Mouse (Mus musculus): ENCODE results near the gene Spty2d1. TPM values are rescaled to one million over a fixed set of nuclear protein-coding genes. Genes with fewer than 3 reads are reported as not detected.

Spty2d1 gene
- total and polyA plus RNA-seq, 2 experiments from 2014 or later = 7.7 to 8.7 TPM

GRCm38 (mm10) chr7:47052276-47052675 is 44.1 kb upstream of the Spty2d1 start:
- peak overlapping the region; percentile 70 for H3K4me2 ChIP-seq (ENCODE audit: low read depth, low read length)
- 0 out of 2 replicates have a peak, but pooled peaks cover 3% of the 10 kb centered on the region for H3K36me3 ChIP-seq (replicated peaks; ENCODE audit: control insufficient read depth, insufficient read depth, low read length)
- peak; percentile 30 for ATAC-seq (ENCODE audit: insufficient read depth, low read depth)
- H3K9ac ChIP-seq (replicated peaks; ENCODE audit: low read depth, low read length) = 0 out of 2 replicates have a peak overlapping the region, but pooled peaks have one; percentile 29
- TF ChIP-seq CTCF (IDR thresholded peaks at IDR 0.05; ENCODE audit: low read depth) = no peak
- no peak; the same call in 1 of the 2 replicates for TF ChIP-seq EP300 (IDR thresholded peaks at IDR 0.05; ENCODE audit: low read depth)
- WGBS = 1% methylated on average over 3 of the region's 3 CpGs
- DNase-seq (ENCODE audit: low spot score) = peak; percentile 96
- peak overlapping the region; percentile 82 for H3K27ac ChIP-seq (ENCODE audit: low read depth)
- H3K4me1 ChIP-seq (ENCODE audit: control insufficient read depth, insufficient read depth) = peaks cover 35% of the 10 kb centered on the region
- peak overlapping the region; percentile 59; the same call in 1 of the 2 replicates for H3K4me3 ChIP-seq (ENCODE audit: low read depth, low read length)
- H3K27me3 ChIP-seq (ENCODE audit: control insufficient read depth, insufficient read depth, low read length) = no peaks in the 10 kb centered on the region
- H3K9me3 ChIP-seq (replicated peaks; ENCODE audit: control insufficient read depth, low read length) = no peaks in the 10 kb centered on the region

GRCm38 (mm10) chr7:47051404-47052151 is 43.4 kb upstream of the Spty2d1 start:
- H3K36me3 ChIP-seq (replicated peaks; ENCODE audit: control insufficient read depth, insufficient read depth, low read length) = 0 out of 2 replicates have a peak, but pooled peaks cover 3% of the 10 kb centered on the region
- TF ChIP-seq CTCF (IDR thresholded peaks at IDR 0.05; ENCODE audit: low read depth) (no peak), EP300 (IDR thresholded peaks at IDR 0.05; ENCODE audit: low read depth) (no peak; the same call in 1 of the 2 replicates)
- peaks cover 35% of the 10 kb centered on the region for H3K4me1 ChIP-seq (ENCODE audit: control insufficient read depth, insufficient read depth)
- no peaks in the 10 kb centered on the region for H3K9me3 ChIP-seq (replicated peaks; ENCODE audit: control insufficient read depth, low read length)
- H3K4me2 ChIP-seq (ENCODE audit: low read depth, low read length) = peak overlapping the region; percentile 70
- ATAC-seq (ENCODE audit: insufficient read depth, low read depth) (0 out of 2 replicates have a peak, but pooled peaks have one; percentile 9), DNase-seq (ENCODE audit: low spot score) (no peak)
- WGBS = 21% methylated on average over 1 of the region's 2 CpGs
- H3K27ac ChIP-seq (ENCODE audit: low read depth) = peak overlapping the region; percentile 82
- peak overlapping the region; percentile 59 for H3K4me3 ChIP-seq (ENCODE audit: low read depth, low read length)
- H3K9ac ChIP-seq (replicated peaks; ENCODE audit: low read depth, low read length) = no peak overlapping the region
- H3K27me3 ChIP-seq (ENCODE audit: control insufficient read depth, insufficient read depth, low read length) = no peaks in the 10 kb centered on the region

DNA sequence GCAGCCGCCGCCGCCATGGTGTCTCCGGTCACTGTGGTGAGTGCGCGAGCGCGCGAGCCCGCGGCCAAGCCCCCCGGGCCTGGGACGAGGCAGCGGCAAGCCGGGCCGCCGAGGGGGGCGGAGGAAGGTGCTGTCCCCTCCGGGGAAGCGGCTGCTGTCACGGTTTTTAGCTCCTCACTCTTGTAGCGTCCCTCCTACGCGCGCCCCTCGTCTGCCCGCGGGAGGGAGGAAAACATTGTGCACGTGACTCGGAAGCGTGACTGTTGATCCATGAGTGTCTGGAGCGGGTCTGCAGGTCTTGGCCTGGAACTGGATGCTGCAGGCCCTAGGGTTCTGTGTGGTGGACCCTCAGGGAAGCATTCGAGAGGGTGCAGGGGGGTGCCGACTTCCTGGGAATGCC is 42.6 kb upstream of the Spty2d1 start:
- peak overlapping the region; percentile 63 for H3K9ac ChIP-seq (replicated peaks; ENCODE audit: low read depth, low read length)
- TF ChIP-seq CTCF (IDR thresholded peaks at IDR 0.05; ENCODE audit: low read depth) (no peak), EP300 (IDR thresholded peaks at IDR 0.05; ENCODE audit: low read depth) (no peak)
- 0 out of 2 replicates have a peak, but pooled peaks cover 3% of the 10 kb centered on the region for H3K36me3 ChIP-seq (replicated peaks; ENCODE audit: control insufficient read depth, insufficient read depth, low read length)
- peaks cover 34% of the 10 kb centered on the region for H3K4me1 ChIP-seq (ENCODE audit: control insufficient read depth, insufficient read depth)
- no peaks in the 10 kb centered on the region for H3K9me3 ChIP-seq (replicated peaks; ENCODE audit: control insufficient read depth, low read length)
- peak overlapping the region; percentile 82 for H3K27ac ChIP-seq (ENCODE audit: low read depth)
- DNase-seq (ENCODE audit: low spot score) = no peak
- H3K27me3 ChIP-seq (ENCODE audit: control insufficient read depth, insufficient read depth, low read length) = no peaks in the 10 kb centered on the region
- peak; percentile 57 for ATAC-seq (ENCODE audit: insufficient read depth, low read depth)
- 1% methylated on average over 25 of the region's 34 CpGs for WGBS
- peak overlapping the region; percentile 70 for H3K4me2 ChIP-seq (ENCODE audit: low read depth, low read length)
- peak overlapping the region; percentile 59 for H3K4me3 ChIP-seq (ENCODE audit: low read depth, low read length)

DNA sequence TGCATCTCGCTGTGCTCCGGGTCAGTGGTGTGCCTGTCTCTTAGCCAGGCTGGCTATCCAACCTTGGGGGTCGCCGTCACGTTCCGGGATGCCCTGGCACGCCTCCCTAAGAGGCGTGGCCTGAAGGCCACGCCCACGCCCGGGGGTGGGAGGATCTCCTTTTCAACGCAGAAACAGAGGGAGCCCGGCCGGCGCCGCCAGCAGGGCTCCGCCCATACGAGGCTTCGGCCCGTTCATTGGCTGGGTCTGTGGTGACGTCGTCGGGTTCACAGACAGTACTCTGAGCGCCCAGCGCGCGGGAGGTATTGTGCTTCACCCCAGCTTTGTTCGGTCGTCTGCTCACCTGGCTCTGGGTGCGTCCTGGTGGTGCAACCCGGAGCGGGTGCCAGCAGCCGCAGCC is 42.2 kb upstream of the Spty2d1 start, which contains the start of gene Tmem86a:
Gene Tmem86a (plus strand): TSS at position 236 of the 400 bp plus-strand sequence.
- Histone ChIP-seq H3K9me3 (replicated peaks; ENCODE audit: control insufficient read depth, low read length) (no peaks in the 10 kb centered on the region), H3K27ac (ENCODE audit: low read depth) (peak within 1 kb of the TSS; percentile 82), H3K36me3 (replicated peaks; ENCODE audit: control insufficient read depth, insufficient read depth, low read length) (0 out of 2 replicates have a peak, but pooled peaks cover 3% of the 10 kb centered on the region), H3K4me2 (ENCODE audit: low read depth, low read length) (peak within 1 kb of the TSS; percentile 70), H3K4me1 (ENCODE audit: control insufficient read depth, insufficient read depth) (peaks cover 31% of the 10 kb centered on the region), H3K4me3 (ENCODE audit: low read depth, low read length) (peak within 1 kb of the TSS; percentile 59), H3K9ac (replicated peaks; ENCODE audit: low read depth, low read length) (peak within 1 kb of the TSS; percentile 63), H3K27me3 (ENCODE audit: control insufficient read depth, insufficient read depth, low read length) (no peaks in the 10 kb centered on the region)
- no peak for TF ChIP-seq CTCF (IDR thresholded peaks at IDR 0.05; ENCODE audit: low read depth)
- no peak for TF ChIP-seq EP300 (IDR thresholded peaks at IDR 0.05; ENCODE audit: low read depth)
- ATAC-seq (ENCODE audit: insufficient read depth, low read depth) (peak; percentile 96), DNase-seq (ENCODE audit: low spot score) (peak; percentile 95)
- 1% methylated on average over 33 of the region's 33 CpGs for WGBS

DNA sequence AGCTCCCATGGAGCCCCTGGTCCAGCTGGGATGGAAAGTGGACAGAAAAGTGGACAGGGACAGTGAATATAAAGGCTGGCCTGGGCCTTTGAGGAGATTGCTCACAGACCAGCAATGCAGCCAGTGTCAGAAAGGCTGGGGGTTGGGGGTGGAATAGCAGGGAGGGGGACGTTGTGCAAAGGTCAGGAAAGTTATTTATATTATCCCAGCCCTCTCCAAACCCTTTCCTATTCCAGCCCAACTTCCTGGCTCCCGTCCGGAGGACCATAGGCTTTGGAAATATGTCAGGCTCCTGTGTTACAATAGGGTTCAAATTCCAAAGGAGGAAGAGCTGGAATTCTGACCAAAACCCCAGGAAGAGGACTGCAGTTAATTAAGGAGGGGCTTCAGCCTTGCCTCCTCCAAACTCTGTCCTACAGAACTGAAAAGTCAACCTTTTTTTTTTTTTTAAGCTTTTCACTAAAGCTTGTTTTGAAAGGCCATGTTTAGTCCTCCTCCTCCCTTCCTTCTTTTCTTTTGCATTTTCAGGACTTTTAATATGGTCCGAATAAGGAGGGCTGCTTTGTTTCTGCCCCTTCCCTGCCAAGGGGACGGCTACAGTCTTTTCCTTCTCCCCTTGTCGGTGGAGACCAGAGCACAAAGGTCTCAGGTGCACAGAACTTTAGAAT is 34.7 kb upstream of the Spty2d1 start:
- Histone ChIP-seq H3K36me3 (replicated peaks; ENCODE audit: control insufficient read depth, insufficient read depth, low read length) (no peaks in the 10 kb centered on the region), H3K4me3 (ENCODE audit: low read depth, low read length) (no peak overlapping the region), H3K9me3 (replicated peaks; ENCODE audit: control insufficient read depth, low read length) (no peaks in the 10 kb centered on the region), H3K27me3 (ENCODE audit: control insufficient read depth, insufficient read depth, low read length) (no peaks in the 10 kb centered on the region), H3K4me1 (ENCODE audit: control insufficient read depth, insufficient read depth) (peaks cover 4% of the 10 kb centered on the region; the same call in 1 of the 2 replicates), H3K9ac (replicated peaks; ENCODE audit: low read depth, low read length) (no peak overlapping the region), H3K4me2 (ENCODE audit: low read depth, low read length) (no peak overlapping the region), H3K27ac (ENCODE audit: low read depth) (peak overlapping the region; percentile 77)
- peak; percentile 45 for DNase-seq (ENCODE audit: low spot score)
- ATAC-seq (ENCODE audit: insufficient read depth, low read depth) = peak; percentile 80
- WGBS = 31% methylated on average over 6 of the region's 6 CpGs
- TF ChIP-seq CTCF (IDR thresholded peaks at IDR 0.05; ENCODE audit: low read depth) = no peak
